Mouse (Mus musculus): ENCODE data around the gene Tmprss5.

- no peak for TF ChIP-seq CTCF (IDR thresholded peaks at IDR 0.05)
- no peak for TF ChIP-seq POLR2A (IDR thresholded peaks at IDR 0.05; ENCODE audit: insufficient read depth, low read depth, low read length)
- no peak for TF ChIP-seq EP300 (IDR thresholded peaks at IDR 0.05; ENCODE audit: insufficient read depth, low read depth, low read length)
Measured at GRCm38 (mm10) chr9:49130514-49131010, 49.5 kb downstream of the Tmprss5 start.

Data from heart, adult 2 months (tissue).